In the genomic region with DNA sequence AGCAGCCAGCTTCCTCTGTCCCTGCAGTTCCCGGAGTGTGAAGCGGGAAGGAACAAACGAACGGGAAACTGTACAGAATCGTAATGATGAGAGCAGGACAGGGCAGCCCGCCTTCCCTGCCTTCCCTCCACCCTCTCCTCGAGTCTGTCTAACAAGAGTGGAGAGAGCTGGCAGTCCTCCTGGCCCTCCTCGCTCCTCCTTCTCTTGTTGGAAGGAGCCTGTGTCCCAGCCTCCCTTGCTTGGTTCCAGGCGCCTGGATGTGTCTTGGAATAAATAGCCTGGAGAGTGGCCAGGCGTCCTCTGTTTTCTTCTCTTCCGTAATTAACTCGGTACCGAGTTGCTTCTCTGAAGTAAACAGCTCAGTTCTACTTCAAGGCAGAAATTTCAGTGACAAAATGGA, we compare ENCODE assay signal across 9 mouse cellular contexts.
A peak's percentile ranks its signal among the peaks of the same experiment; 100 is the strongest.
DNase-seq lines count a peak whose midpoint lies in the region; ATAC-seq and TF ChIP-seq lines count a peak whose summit lies in the region.
"Had no signal": no experiment of that assay in that cellular context is flagged by ENCODE, and none has a peak within 500 bp of the region (broad histone marks: within the 10 kb centered on the region; RNA-seq: fewer than 3 reads in every experiment).

No protein-coding gene starts in this region.

- no peak overlapping the region for H3K9ac ChIP-seq in hindbrain, embryonic 14.5 days
- H3K9ac ChIP-seq: limb, embryonic 15.5 days had no signal

- 62% methylated on average over 13 of the region's 13 CpGs for WGBS in hindbrain, embryonic 14.5 days
- WGBS in hindbrain, embryonic 10.5 days, result 90% methylated on average over 13 of the region's 13 CpGs
- WGBS in olfactory bulb, adult 2 months, result 19% methylated on average over 13 of the region's 13 CpGs

- H3K4me1 ChIP-seq in hindbrain, embryonic 14.5 days (replicated peaks; ENCODE audit: control insufficient read depth, insufficient read depth, low read length), result no peaks in the 10 kb centered on the region
- H3K4me1 ChIP-seq in hindbrain, embryonic 10.5 days (replicated peaks), result no peaks in the 10 kb centered on the region
- peaks cover 7% of the 10 kb centered on the region for H3K4me1 ChIP-seq in olfactory bulb, adult 2 months (ENCODE audit: control insufficient read depth, insufficient read depth, low read length)
- H3K4me1 ChIP-seq: limb, embryonic 15.5 days had no signal

- intact Hi-C loops in gastrocnemius, postnatal 36 days (cut with DNase I), result no loop called here

- ATAC-seq in hindbrain, embryonic 14.5 days (ENCODE audit: low FRiP score), result peak; percentile 46; the same call in 1 of the 2 replicates

- no peaks in the 10 kb centered on the region for H3K9me3 ChIP-seq in hindbrain, embryonic 14.5 days (ENCODE audit: control insufficient read depth, low read length)
- H3K9me3 ChIP-seq in hindbrain, embryonic 10.5 days, result no peaks in the 10 kb centered on the region
- H3K9me3 ChIP-seq: limb, embryonic 15.5 days had no signal

- H3K27ac ChIP-seq in hindbrain, embryonic 14.5 days, result no peak overlapping the region
- H3K27ac ChIP-seq in hindbrain, embryonic 10.5 days, result no peak overlapping the region
- H3K27ac ChIP-seq in olfactory bulb, adult 2 months (ENCODE audit: insufficient read depth, low read depth, low read length), result peak overlapping the region; percentile 65
- H3K27ac ChIP-seq: limb, embryonic 15.5 days had no signal

- no peak overlapping the region for H3K4me3 ChIP-seq in hindbrain, embryonic 14.5 days (replicated peaks; ENCODE audit: low read length)
- H3K4me3 ChIP-seq in hindbrain, embryonic 10.5 days, result no peak overlapping the region
- H3K4me3 ChIP-seq in olfactory bulb, adult 2 months (ENCODE audit: insufficient read depth, low read depth, low read length), result no peak overlapping the region
- H3K4me3 ChIP-seq: limb, embryonic 15.5 days had no signal

- no peaks in the 10 kb centered on the region for H3K36me3 ChIP-seq in hindbrain, embryonic 14.5 days (replicated peaks; ENCODE audit: control insufficient read depth, insufficient read depth)
- no peaks in the 10 kb centered on the region for H3K36me3 ChIP-seq in hindbrain, embryonic 10.5 days
- H3K36me3 ChIP-seq: limb, embryonic 15.5 days had no signal

- TF ChIP-seq POLR2A in olfactory bulb, adult 2 months (IDR thresholded peaks at IDR 0.05; ENCODE audit: insufficient read depth, low read depth, low read length), result no peak

- H3K4me2 ChIP-seq in hindbrain, embryonic 14.5 days (replicated peaks), result no peak overlapping the region
- H3K4me2 ChIP-seq: limb, embryonic 15.5 days had no signal

- no peak for DNase-seq in hindbrain, embryonic 14.5 days (ENCODE audit: low spot score)
- DNase-seq in hindbrain, embryonic 10.5 days (ENCODE audit: low spot score), result no peak
- peak; percentile 36 for DNase-seq in cerebellum, adult 9-10 months
- DNase-seq in gastrocnemius, postnatal 36 days, result peak; percentile 56 to 67
- peak; percentile 63 to 75 for DNase-seq in layer of hippocampus, postnatal 10 days (ENCODE audit: low spot score in 2 of 2)
- DNase-seq in spleen, postnatal 4 days (ENCODE audit: low spot score in 2 of 2), result no peak
- no peak for DNase-seq in natural killer cell, adult 2 months (ENCODE audit: low spot score in 2 of 2)

- no peak for TF ChIP-seq CTCF in olfactory bulb, adult 2 months (IDR thresholded peaks at IDR 0.05; ENCODE audit: insufficient read depth, low read depth, low read length)

- H3K27me3 ChIP-seq in hindbrain, embryonic 14.5 days (ENCODE audit: control insufficient read depth, insufficient read depth, low read length), result no peaks in the 10 kb centered on the region
- H3K27me3 ChIP-seq in hindbrain, embryonic 10.5 days (ENCODE audit: insufficient read depth, poor library complexity, severe bottlenecking), result no peaks in the 10 kb centered on the region
- H3K27me3 ChIP-seq: limb, embryonic 15.5 days had no signal

Comparison
In these comparisons a context has a peak if more than half of its experiments do, and no peak if none do; other contexts are left out.
1. DNase-seq: peak in cerebellum, adult 9-10 months (single experiment), gastrocnemius, postnatal 36 days (2 of 2) and layer of hippocampus, postnatal 10 days (2 of 2); none in hindbrain, embryonic 14.5 days (single experiment), hindbrain, embryonic 10.5 days (single experiment), spleen, postnatal 4 days (0 of 2) and natural killer cell, adult 2 months (0 of 2).